ENCODE assay signal across 9 mouse cellular contexts in the genomic region with DNA sequence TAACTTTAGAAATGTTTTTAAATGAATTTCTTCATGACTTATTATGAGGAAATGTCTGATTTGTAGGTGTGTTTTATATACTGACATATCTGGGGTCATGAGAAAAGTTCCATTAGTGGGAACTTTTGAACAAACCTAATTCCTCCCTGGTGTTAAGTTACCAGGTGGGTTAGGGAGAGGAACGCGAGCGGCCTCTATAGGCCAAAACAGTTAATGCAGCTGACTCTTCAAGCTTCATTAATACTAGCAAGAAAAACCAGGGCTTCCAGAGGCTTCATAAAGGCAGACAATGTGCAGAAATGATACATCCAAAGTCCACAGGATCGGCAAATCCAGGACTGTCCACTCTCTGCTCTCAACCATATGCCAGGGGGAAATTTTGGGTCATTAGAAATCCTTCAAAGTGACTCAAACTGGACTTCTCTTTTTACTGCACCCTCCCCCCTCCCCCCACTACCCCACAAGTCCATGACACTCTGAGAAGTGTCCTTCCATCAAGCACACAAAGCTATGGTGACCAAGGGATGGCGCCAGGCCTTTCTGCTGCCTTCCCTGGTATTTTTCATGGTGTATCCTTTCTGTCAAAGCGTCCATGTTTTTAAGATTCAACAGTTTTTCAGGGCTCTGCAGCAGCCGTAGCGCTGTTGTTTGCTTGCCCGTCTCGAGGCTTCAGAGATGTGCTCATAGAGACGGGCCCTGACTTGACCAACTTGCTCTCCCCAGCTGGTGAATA.
DNase-seq lines count a peak whose midpoint lies in the region; ATAC-seq lines count a peak whose summit lies in the region.
"Had no signal": no experiment of that assay in that cellular context is flagged by ENCODE, and none has a peak within 500 bp of the region (broad histone marks: within the 10 kb centered on the region; RNA-seq: fewer than 3 reads in every experiment).

No protein-coding gene starts in this region.

- peak overlapping the region; percentile 41 for H3K4me3 ChIP-seq in forebrain, embryonic 14.5 days (ENCODE audit: low read depth, low read length)

- peaks cover 39% of the 10 kb centered on the region for H3K27me3 ChIP-seq in forebrain, embryonic 14.5 days (replicated peaks; ENCODE audit: control insufficient read depth, insufficient read depth, low read length)

- H3K9ac ChIP-seq in forebrain, embryonic 14.5 days (ENCODE audit: low read length), result no peak overlapping the region
- H3K9ac ChIP-seq: stomach, embryonic 15.5 days had no signal

- intact Hi-C loops in left cerebral cortex, postnatal 25 days (cut with DNase I), result loop anchor here (5.0 kb wide), 1 partner anchor 56 kb away; no protein-coding TSS in a partner anchor

- no peaks in the 10 kb centered on the region for H3K36me3 ChIP-seq in forebrain, embryonic 14.5 days (ENCODE audit: control insufficient read depth, insufficient read depth, low read length)
- H3K36me3 ChIP-seq: stomach, embryonic 15.5 days had no signal

- H3K4me1 ChIP-seq in forebrain, embryonic 14.5 days (ENCODE audit: control insufficient read depth, insufficient read depth, low read length), result peaks cover 27% of the 10 kb centered on the region

- peak overlapping the region; percentile 77 for H3K4me2 ChIP-seq in forebrain, embryonic 14.5 days (ENCODE audit: low read length)

- DNase-seq in urinary bladder, postnatal 36 days (ENCODE audit: low spot score in 2 of 2), result peak; percentile 43 to 54
- DNase-seq in urinary bladder, adult 2 months (ENCODE audit: low spot score), result no peak
- peak; percentile 38 for DNase-seq in c-Kit-positive CD71-positive TER-119-positive erythroid progenitor cells, embryonic 14.5 days (ENCODE audit: low spot score)
- DNase-seq in forebrain, embryonic 14.5 days (ENCODE audit: low spot score), result peak; percentile 86
- peak; percentile 79 for DNase-seq in kidney, adult 18-20 months
- DNase-seq in left cerebral cortex, postnatal 25 days (ENCODE audit: low spot score in 2 of 2), result peak; percentile 85 to 90
- peak; percentile 42 to 51 for DNase-seq in natural killer cell, adult 2 months (ENCODE audit: low spot score in 2 of 2)

- peak overlapping the region; percentile 83 for H3K27ac ChIP-seq in forebrain, embryonic 14.5 days (ENCODE audit: low read depth, low read length)
- H3K27ac ChIP-seq: stomach, embryonic 15.5 days had no signal

- under 1% methylated on average over 11 of the region's 11 CpGs for WGBS in forebrain, embryonic 14.5 days

- H3K9me3 ChIP-seq in forebrain, embryonic 14.5 days (replicated peaks; ENCODE audit: control insufficient read depth, low read length), result no peaks in the 10 kb centered on the region
- H3K9me3 ChIP-seq: stomach, embryonic 15.5 days had no signal

- no peak for ATAC-seq in forebrain, embryonic 14.5 days
- ATAC-seq in monocyte, adult 5-6 weeks (replicated peaks; ENCODE audit: insufficient number of reproducible peaks, low FRiP score, low TSS enrichment, poor library complexity, severe bottlenecking), result no peak
